Mouse (Mus musculus): ENCODE data around the gene Fam122a.

DNA sequence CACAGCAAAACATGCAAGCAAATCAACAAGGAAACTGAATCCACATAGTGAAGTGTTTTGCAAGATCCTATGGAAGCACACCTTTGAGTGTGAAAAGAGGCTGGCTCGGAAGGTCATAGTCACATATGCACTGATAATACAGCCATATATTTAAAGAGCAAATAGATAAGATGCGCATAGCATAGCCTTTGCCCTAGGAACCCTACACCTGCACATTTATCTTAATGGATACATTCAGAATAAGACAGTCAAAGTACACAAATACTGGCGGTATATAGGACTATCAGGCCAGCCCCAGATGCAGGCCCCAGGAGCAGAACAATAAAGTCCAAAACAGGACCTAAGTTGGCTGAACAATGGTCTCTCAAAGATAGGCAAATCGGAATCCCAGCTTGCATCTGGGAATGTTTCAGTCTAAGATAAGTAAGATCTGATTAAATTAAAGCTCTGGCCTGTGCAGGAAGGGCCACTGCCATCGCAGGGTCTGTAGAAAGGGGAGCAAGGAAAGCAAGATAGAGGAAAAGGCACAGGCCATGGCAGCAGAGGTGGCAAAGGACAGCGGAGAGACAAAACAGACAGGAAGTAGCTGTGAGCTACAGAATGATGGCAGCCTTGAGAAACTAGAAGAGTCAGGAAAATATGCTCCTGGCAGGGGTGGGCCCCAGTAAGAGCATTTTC, 42.7 kb upstream of the Fam122a start:
- TF ChIP-seq CTCF (IDR thresholded peaks at IDR 0.05; ENCODE audit: low read depth, low read length), result no peak
- TF ChIP-seq POLR2AphosphoS5 (IDR thresholded peaks at IDR 0.05; ENCODE audit: insufficient replicate concordance, low read depth, low read length), result no peak
